Mouse (Mus musculus) liver, adult 10 weeks (tissue): ENCODE results near the gene Cercam. TPM values are rescaled to one million over a fixed set of nuclear protein-coding genes. Genes with fewer than 3 reads are reported as not detected.

Source experiments
- polyA plus RNA-seq: library from polyadenylated mRNA; stranded (reverse); fragments of 350-450 nt; fragmentation: Illumina TruSeq; extraction: RNeasy Lipid Tissue Mini Kit (QIAGEN cat#74804); gene quantifications from one replicate; pipeline ENCODE4 v1.2.3, GENCODE M21; 2014; ENCODE audit warnings: low read depth, low replicate concordance

Gene Cercam
- polyA plus RNA-seq, result not detected

DNA sequence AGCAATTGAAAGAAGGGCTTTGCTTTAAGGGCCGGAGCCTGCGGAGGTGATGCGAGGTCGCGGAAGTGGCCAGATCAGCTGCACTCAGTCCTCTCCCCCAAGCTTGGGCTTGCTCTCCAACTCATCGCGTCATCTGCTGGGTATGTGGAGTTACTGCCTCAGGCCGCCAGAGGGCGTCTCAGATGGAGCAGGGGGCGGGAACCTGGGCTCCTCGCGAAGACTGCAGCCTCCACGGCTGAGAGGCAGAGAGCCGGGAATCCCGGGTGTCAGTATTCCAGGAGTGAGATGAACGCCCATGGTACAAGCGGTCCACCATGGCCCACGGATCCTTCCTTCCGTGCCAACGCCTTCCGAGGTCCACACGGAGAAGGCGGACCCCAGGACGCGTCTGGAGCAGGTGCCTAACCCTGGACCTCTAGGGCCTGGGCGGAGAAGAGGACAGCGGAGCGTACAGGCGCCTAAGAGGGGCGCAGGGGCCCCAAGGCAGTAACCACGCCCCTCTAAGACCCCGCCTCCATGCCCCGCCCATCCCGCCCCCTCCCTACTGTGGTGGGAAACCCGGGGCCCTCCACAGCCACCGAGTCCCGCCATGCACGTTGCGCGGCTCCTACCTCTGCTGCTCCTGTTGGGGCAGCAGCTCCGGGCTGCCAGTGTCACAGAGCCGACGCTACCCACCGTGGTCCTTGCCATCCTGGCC, at the start of gene Cercam:
Gene Cercam (plus strand): TSS at position 216 of the 697 bp plus-strand sequence.

GRCm38 (mm10) chr2:29820025-29820817, 48.7 kb upstream of the Cercam start, which contains the start of gene Urm1:
TSS of gene Urm1 (plus strand) at chr2:29820075.

DNA sequence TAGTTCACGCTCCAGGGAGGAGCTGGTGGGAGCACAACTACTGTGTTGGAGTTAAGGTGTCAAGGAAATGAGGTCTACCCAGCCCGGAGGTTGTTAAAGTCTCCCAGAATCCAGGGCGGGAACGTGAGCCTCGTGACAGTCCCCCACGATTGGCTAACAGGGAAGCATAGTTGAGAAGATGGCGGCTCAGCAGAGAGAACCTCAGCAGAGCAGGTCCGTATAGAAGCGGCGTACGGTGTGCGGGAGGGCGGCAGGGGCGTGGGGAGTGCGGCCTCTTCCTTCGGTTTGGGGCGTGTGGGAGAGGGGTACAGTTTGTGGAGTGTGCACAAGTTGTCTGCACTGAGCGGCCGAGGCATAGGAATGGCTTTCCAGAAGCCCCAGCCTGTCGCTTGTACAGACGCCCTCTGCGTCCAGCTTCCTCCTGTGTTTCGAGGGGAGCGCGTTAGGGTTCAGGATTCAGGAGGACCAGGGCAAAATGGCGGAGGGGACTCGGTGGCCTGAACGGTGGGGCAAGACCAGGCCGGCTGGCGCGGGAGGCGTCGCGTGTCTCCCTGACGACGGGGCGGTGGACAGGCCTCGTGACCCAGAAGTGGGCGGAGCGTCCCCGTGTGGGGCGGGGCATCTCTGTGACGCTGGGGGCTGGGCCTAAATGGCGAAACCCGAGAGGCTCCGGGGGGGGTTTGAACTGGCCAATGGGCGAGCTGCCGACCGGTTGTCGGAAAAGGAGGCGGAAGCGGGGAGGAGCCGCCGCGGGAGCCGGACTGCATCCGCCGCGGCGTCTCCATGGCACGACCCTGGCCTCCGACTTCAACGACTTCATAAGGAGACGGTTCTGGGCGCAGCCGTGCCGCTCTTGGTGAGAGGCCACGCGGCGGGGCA, 20.3 kb downstream of the Cercam start, which contains the start of gene Odf2:
Gene Odf2 (plus strand): TSS at position 156 of the 879 bp plus-strand sequence.

Other genes starting within 250 kb of the Cercam start
- 3.8 TPM for gene Rapgef1, start 249.4 kb upstream of the Cercam start, polyA plus RNA-seq
- not detected for gene Gm13420, start 117.5 kb upstream of the Cercam start, polyA plus RNA-seq
- not detected for gene Gm13547, start 109.9 kb upstream of the Cercam start, polyA plus RNA-seq
- 1.2 TPM for gene Coq4, start 81.7 kb upstream of the Cercam start, polyA plus RNA-seq
- 3.3 TPM for gene Trub2, start 80.7 kb upstream of the Cercam start, polyA plus RNA-seq
- 1.3 TPM for gene Slc27a4, start 66.5 kb upstream of the Cercam start, polyA plus RNA-seq
- gene Urm1, start 49.1 kb upstream of the Cercam start, polyA plus RNA-seq, result 4.9 TPM
- 2.8 TPM for gene Odf2, start 20.1 kb downstream of the Cercam start, polyA plus RNA-seq
- gene Gle1, start 66.3 kb downstream of the Cercam start, polyA plus RNA-seq, result 12.1 TPM
- 9.0 TPM for gene Sptan1, start 96.4 kb downstream of the Cercam start, polyA plus RNA-seq
- 0.34 TPM for gene Wdr34, start 179.7 kb downstream of the Cercam start, polyA plus RNA-seq
- 144 TPM for gene Set, start 188.2 kb downstream of the Cercam start, polyA plus RNA-seq
- not detected for gene Pkn3, start 208.5 kb downstream of the Cercam start, polyA plus RNA-seq
- gene Zdhhc12, start 224.5 kb downstream of the Cercam start, polyA plus RNA-seq, result 2.7 TPM